Mouse (Mus musculus): Measurements from ENCODE around the gene Mllt6.
"Not testable (repeated sequence)": the region's sequence is repeated elsewhere in the genome, so short reads cannot be mapped to it uniquely, and the experiment has no call there.

Mllt6 gene

DNA sequence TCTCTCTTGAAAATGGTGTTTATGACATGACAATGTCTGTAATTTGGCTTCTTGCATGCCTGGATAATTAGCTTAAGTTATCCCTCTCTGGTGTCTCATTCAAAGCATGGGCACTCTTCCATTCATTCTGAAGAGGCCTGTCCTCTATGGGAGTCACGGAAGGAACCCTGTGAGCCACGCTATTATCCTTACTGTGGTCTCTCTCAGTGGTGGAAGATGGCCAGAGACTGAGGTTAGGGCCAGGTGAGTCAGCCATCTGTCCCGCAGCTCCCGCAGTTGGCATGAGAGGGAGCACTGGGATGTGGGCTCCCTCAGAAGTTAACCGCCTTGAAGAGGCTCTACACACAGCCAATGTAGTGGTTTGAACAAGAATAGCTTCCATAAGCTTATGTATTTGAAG is 12.9 kb upstream of the Mllt6 start:
- DNase-seq = peak; percentile 59 to 78

DNA sequence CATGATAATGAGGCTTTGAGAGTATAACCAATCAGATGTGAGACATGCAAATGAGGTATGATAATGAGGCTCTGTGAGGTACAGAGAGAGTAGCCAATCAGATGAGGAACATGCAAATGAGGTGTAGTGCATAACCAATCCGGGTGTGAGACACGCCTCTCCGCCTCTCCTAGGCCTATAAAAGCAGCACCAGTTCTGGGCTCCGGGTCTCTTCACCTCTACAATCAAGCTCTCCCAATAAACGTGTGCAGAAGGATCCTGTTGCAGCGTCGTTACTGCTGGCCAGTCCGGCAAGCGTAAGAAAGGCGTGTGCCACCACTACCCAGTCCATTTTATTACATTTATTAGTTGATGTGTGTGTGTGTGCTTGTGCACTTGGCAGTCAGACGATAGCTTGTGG is 9.8 kb upstream of the Mllt6 start:
- DNase-seq = not testable (repeated sequence)

DNA sequence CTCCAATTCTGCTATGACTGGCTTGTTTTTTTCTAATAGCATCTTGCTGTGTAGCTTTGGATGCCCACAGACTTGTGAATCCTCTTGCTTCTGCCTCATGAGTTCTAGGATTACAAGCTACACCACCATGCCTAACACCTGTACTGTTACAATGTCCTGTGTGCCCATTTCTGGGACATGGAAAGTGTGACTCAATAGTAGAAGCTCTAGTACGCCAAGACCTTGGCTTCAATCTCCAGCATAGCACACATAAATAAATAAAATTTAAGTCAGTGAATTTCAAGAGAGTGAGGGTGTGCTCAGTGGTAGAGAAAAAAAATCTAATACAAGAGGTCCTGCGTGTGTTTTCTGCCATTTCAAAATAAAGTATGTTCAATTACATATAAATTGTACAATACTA is 9.0 kb upstream of the Mllt6 start:
- DNase-seq = no peak

DNA sequence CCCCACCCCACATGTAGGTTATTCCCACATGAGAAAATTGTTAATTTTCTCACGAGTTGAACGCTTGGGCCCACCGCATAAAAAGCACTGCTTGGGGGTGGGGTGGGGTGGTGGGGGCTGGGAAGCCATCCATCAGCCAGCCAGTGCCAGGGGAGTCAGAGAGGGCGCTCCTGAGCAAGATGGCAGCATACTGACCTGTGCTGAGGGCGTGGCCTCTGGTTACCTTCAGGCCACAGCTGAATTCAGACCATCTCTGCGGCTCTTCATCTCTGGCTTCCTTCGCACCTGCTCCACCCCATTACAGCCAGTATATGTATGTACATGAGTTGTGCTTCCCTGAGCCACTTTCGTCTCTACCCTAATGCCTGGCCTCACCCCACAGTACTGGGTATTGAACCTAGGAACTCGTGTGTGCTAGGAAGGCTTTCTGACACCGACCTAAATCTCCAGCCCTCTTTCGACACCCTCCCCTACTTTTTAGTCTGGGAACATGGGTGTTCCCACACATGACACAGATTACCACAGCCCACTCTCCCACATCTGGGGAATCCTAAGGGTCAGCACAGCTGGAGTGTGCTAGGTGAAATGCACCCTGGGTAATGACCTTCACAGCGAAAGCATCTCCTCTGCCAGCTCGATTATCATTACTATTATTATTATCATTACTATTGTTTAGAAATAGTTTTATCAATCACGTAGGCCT is 6.8 kb upstream of the Mllt6 start:
- no peak for DNase-seq

DNA sequence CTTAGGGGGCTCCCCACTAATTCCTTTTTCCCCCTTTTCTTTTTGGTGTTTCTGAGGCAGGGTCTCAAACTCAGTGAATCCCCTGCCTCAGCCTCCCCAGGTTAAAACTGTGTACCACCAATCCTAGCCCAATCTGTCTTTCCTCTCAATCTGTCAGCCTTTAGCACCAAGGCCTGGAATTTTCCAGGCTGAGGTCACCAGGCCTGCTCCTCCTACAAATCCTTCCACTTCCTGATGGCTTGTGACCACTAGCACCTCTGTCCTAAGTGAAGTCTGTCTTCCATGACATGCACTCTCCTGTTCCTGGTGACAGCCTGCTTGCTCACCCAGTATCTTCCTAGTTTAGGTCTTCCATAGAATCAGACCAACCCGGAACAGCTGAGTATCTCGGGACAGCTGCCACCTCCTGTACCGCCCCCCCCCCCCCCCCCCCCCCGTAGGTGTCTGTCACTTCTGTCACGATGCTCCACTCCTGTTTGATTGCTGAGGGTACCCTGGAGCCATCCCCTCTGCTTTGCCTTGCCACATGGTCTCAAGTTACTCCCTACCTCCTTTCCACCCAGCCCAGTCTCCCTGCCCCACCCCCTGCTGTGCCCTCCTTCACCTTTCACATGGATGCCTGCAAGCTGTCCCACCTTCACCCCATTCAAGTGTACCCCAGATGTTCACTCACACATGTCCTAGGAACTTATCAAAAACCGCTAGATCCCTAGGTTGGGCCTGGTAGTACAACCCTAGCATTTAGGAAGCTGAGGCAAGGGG is 5.8 kb upstream of the Mllt6 start:
- DNase-seq = no peak

DNA sequence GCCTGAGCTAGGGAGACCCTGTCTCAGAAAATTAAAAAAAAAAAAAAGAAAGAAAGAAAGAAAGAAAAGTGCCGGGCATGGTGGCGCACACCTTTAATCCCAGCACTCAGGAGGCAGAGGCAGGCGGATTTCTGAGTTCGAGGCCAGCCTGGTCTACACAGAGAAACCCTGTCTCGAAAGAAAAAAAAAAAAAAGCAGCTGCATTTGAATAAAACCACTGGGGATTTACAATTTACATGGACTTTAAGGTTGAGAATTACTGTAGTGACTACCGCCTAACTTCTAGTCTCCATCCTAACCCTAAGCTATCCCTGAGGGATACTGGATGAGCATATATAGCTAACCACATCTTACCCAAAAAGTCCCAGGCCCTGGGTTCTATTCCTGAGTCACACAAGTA is 5.2 kb upstream of the Mllt6 start:
- DNase-seq = not testable (repeated sequence)

DNA sequence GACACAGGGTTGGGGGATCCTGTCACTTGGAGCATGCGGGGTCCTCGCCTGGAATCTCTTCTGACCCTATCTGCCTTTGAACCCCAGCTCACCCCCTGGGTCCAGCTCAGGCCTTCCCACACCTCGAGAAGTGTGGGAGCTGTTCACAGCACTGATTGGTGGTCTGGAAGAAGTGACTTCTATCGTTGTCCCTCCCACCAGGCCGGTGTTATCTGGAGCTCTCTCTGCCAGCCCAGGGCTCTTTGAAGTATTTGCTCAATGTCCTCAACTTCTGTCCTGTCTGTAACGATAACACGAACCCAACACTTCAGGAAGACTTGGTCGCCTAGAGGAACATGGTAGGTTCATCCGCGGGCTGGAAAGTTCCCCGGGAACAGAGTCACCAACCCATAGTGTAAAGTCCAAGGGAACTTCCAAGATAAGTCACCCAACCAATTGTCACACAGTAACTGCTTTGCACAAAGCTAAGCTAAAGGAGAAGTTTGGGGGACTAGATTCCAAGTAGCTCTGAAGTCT is 4.4 kb upstream of the Mllt6 start:
- no peak for DNase-seq

DNA sequence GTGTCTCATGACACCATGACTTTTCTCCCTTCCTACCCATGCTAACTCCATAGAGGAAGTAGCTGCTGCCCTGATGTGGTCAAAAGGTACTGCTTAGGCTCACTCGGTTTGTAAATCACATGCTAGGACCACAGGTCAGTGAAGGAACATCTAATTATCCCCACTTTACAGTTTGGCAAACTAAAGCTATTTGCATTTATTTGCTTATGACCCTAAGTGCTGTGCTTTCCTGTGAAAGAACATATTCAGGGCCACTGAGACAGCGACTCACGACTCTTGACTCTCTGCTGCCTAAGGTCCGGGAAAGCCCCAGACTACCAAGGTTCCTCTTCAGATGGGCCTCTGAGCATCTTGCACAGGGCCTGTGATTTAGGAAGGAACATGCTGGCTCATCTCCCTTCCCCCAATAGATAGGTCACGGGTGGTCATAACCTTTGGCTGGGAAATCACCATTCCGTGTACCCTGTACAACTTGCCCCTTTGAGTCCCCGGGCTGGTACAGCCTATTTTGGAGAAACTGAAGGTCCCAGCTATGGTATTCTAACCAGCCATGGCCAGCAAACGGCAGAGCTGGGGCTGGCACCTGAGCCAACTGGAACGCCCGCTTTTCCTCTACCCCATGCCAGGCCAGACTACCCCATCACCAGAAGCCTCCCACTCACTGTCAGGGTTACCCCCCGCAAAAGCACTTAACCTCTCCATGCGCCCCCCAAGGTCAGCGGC is 3.8 kb upstream of the Mllt6 start:
- DNase-seq = no peak

DNA sequence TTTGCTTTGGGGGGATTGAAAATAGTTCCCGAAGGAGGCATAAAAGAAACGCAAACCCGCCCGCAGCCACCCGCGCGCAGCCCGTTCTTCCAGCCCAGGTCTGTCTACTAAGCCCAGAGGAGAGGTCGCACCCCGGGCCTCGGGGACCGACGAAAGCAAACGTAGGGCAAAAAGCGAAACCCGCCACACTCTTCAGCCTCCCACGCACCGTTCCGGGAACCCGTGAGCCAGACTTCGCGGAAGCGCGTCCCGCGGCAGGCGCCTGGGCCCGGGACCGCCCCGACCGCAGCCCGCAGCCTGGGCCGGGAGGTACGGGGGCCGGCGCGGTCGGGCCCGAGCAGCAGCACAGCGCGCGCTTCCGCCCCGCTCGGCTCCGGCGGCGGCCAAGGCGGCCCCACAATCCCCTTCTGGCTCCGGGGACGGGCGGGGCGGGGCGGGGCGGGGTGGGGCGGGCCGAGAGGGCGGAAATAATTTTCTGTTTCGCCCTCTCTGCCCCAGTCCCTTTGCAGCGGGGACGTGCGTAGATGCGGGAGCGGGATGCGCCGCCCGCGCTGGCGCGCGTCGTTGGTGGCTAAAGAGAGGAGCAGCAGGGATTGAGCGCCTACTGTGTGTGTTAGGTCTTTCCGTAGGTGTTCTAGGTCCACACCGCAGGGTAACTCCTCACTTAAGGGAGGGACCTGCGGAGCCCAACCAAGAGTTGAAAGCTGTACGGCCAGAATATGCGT is 3.1 kb upstream of the Mllt6 start:
- peak; percentile 80 to 86 for DNase-seq

DNA sequence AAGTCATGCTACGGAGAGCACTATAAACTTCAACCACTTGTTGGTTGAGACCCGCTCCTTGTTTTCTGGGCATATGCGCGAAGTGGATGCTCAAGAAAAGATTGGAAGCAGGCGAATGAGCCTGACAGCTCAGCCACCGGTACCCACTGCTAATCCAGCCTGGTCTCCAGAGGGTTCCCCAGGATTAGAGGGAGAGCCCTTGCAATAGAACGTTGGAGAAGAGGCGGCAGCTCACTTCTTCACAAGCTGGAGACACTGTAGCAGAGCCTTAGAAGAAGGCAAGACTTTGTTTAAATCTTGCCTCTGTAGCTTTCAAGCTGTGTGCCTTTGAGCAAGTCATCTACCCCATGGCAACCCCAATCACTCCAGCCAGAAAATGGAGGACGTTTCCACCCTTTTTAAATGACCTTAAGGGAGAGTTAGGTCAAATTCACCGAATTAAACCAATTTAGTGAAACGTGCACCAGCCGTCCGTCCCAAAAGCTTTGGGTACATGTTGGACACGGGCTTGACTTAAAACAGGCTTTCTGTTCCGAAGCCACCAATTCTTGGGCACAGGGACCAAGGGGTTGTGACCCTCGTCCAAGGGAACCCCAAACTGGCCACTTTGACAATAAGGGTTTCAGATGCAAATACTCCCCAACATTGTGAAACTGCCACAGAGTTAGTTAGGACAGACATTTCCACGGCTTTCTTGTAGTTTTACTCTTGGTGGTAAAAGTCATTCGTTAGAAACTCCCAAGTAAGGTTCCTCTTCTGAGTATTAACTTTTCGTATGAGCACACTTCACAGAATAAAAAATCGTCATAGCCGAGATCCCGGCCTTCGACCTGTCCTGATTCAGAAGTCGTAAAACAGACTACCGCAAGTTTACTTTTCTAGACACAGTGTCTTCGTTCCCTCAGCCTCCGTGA is 2.2 kb upstream of the Mllt6 start:
- no peak for DNase-seq

DNA sequence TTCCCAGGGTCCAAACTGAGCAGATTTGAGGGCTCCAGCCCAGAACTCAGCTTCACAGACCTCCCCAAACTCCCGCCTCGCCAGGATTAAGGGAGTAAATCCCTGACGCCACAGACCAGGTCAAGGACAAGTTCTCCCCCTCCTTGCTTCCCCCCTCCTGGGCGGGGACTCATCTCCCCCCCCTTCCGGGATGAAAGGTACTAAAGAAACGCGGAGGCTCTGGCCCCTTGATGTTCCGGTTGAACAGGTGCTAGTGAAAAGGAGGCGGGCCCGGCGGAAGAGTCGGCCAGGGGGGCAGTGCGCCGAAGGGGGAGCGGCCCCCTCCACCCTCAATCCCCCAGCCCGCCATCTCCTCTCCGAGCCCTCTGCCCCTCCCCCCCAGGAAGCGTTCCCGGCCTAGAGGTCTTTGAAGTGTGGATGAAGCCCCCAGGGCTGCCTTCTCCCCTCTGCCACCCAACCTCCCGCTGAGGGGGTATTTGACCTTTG is 1.5 kb upstream of the Mllt6 start:
- peak in 1 of 2 experiments; percentile 53 for DNase-seq

DNA sequence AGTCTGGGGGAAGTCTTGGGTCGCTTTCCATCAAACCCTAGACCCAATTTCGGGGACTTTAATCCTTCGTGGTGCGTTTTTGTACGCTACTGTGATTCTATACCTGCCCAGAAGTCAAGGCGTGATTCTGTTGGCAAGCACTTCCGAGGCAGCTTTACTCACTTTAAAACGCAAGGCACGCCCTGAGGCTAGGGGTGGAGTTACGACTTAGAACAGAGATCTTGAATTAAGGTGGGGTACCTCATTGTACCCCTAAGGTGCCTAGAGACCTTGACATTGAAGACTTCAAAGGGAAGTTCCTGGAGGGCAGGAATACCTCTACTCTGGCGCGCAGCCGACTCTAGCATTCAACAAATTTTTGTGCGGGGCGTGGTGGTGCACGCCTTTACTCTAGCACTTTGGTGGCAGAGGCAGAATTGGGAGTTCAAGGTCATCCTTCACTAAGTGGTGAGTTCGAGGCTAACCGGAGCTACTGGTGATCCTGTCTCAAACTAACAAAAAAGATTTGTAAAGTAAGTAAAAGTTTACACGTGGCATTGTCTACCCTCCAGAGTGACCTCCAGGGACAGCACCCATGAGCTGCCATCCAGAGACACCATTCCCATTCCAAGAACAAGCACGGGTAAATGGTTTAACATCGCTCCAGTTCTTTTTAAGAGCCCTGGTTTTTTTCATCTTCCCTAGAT is 864 bp upstream of the Mllt6 start:
- DNase-seq = no peak

DNA sequence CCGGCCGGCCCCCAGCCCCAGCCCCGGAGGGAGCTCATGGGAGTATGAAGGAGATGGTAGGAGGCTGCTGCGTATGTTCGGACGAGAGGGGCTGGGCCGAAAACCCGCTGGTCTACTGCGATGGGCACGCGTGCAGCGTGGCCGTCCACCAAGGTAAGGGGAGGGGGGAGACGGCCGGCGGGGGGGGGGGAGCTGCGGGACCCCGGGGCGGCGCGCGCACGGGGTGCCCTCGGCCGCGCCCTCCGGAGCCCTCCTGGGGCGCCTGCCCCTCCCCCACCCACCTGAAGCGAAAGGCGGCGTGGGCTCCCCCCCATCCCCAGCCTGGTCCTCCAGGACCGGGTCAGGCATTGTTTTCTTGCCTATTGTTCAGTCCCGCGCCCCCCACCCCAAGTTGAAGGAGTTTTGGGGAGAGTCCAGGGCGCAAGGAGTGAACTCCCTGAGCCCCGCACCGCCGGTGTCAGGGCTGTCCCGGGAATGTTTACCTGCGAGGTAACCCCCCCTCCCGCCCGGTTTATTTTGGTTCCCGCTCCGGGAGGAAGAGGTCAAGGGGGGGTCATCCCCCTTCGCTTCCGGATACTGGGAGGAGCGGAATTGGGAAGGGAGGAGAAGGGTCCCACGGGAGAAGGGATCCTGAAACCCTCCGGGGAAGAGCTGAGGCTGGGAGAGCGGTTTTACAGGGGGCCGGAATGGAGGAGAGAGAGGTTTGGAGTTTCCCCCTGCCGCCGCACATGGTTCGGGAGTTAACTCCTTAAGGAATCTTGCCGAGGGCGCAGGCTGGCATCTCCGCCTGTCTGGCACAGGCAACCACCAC is 519 bp downstream of the Mllt6 start:
- peak; percentile 46 to 54 for DNase-seq

DNA sequence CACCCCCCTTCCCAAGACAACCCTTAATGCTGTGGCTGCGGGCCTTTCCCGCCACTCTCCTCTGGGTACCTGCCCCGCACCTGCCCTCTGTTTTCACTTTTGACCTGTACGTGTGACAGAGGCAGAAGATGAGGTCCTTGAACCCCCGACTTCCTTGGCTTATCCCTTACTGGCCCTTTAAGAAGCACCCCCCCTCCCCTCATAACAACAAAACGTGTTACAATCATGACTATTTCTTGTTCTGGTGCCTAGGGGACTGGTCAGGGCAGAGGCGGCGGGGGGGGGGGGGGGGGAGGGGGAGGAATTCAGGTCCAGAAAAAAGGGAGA is 1.1 kb downstream of the Mllt6 start:
- no peak for DNase-seq

DNA sequence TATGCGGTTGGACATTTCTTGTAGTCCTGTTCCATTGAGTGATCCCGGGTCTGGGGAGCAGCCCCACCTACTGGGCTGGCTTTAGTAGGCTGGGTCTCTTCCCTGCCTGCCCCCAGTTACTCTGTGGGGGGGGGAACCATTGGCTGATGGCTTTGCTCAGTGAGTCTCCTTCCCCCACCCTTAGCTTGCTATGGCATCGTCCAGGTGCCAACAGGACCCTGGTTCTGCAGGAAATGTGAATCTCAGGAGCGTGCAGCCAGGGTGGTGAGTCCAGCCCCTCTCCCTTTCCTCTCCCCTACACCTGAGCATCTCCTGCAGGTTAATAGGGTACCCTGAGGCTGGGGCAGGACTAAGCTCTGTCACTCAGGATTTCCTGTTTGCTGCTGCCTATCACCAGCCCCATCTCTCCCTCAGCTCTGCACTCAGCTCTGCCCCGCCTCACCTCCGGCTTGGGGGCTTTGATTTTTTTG is 1.6 kb downstream of the Mllt6 start:
- DNase-seq = no peak

DNA sequence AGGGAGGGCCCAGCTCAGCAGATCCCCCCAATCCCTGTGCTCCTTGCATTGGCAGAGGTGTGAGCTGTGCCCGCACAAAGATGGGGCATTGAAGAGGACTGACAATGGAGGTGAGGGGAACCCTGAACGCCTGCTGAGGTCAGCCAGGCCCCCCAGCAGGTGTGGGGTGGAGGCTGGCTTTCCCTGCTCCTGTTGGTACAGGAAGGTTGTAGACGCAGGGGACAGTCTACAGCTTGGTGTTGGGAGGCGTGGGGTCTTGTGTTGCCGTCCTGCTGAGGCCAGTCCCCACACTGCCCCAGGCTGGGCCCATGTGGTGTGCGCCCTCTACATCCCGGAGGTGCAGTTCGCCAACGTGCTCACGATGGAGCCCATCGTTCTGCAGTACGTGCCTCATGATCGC is 2.2 kb downstream of the Mllt6 start:
- DNase-seq = no peak

DNA sequence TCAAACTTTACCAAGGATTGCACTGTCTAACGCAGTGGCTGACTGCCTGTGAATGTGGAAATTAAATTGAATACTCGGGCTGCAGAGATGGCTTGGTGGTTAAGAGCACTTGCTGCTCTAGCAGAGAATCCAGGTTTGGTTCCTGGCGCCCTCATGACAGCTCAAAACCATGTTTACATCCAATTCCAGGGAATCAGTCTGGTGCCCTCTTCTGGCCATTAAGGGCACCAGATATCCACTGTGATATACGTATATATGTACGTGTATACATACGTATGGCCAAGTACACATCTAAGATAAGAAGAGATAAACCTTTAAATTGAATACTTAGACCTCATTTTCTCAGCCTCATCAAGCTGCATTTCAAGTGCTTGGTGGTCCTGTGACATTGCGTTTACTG is 3.0 kb downstream of the Mllt6 start:
- no peak for DNase-seq

DNA sequence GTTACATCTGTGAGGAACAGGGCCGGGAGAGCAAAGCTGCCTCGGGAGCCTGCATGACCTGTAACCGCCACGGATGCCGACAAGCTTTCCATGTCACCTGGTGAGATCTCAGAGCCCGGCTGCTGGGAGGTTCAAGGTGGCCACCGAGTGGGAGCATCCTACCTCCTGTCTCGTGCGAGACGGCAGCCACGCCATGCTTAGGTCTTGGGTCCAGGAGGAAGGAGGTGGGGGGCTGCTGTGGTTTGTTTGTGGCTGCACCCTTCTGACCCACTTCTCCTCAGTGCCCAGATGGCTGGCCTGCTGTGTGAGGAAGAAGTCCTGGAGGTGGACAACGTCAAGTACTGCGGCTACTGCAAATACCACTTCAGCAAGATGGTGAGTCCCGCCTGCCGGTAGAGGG is 3.6 kb downstream of the Mllt6 start:
- DNase-seq = no peak

DNA sequence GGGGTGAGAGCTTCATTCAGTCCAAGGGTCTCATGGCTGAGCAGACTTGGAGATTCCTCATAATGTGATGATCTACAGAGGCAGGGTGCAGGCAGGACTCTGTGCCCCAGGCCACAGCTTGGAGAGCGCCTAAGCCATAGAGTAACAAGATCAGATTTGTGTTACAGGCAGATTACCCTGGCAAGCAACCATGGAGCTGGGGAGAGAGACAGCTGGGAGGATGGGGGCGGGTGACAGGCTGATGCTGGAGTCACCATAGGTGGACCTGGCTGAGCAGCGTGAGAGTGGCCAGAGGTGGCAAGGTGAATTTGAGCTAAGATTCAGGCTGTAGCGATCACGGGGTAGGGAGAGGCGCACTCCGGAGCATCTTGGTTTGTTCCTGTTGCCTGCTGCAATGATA is 4.9 kb downstream of the Mllt6 start:
- no peak for DNase-seq

DNA sequence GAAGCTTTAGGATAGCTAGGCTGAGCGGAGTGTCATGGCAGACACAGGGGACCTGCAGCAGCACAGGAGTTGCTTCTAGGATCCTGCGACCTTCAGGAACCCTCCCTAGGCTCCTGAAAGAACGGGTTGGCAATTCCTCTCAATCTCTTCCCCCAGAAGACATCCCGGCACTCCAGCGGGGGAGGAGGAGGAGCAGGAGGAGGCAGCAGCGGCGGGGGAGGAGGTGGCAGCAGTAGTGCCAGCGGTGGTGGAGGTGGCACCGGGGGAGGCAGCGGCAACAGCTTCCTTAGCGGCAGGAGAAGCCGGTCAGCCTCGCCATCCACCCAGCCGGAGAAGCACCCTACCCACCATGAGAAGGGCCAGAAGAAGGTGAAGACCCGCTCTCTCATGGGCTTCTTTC is 6.1 kb downstream of the Mllt6 start:
- DNase-seq = no peak
